Mouse (Mus musculus) thymus, adult 18-20 months (tissue): ENCODE results near the gene Shb.

Experiments used
- DNase-seq, 2 experiments: peaks; one replicate each; pipeline ENCODE4 v3.0.0; 2022; ENCODE audit warnings: mixed read lengths in 2 of 2

Gene Shb

GRCm38 (mm10) chr4:45449012-45449411 lies 83.3 kb downstream of the Shb start:
- DNase-seq: no peak

GRCm38 (mm10) chr4:45448481-45448880 lies 83.8 kb downstream of the Shb start:
- DNase-seq: no peak

- DNase-seq: no peak
Measured at GRCm38 (mm10) chr4:45447196-45447595, 85.1 kb downstream of the Shb start.

GRCm38 (mm10) chr4:45445235-45445634 lies 87.0 kb downstream of the Shb start:
- DNase-seq: no peak

GRCm38 (mm10) chr4:45444813-45445212 lies 87.5 kb downstream of the Shb start:
- no peak for DNase-seq

GRCm38 (mm10) chr4:45443652-45444051 lies 88.6 kb downstream of the Shb start:
- DNase-seq: no peak

- no peak for DNase-seq
Measured at GRCm38 (mm10) chr4:45442237-45442636, 90.0 kb downstream of the Shb start.

GRCm38 (mm10) chr4:45441778-45442177 lies 90.5 kb downstream of the Shb start:
- DNase-seq: no peak

GRCm38 (mm10) chr4:45439281-45439680 lies 93.0 kb downstream of the Shb start:
- no peak for DNase-seq

GRCm38 (mm10) chr4:45437010-45437409 lies 95.3 kb downstream of the Shb start:
- no peak for DNase-seq

- no peak for DNase-seq
Measured at GRCm38 (mm10) chr4:45436383-45436913, 95.8 kb downstream of the Shb start.

GRCm38 (mm10) chr4:45435899-45436298 lies 96.4 kb downstream of the Shb start:
- no peak for DNase-seq

GRCm38 (mm10) chr4:45434681-45435080 lies 97.6 kb downstream of the Shb start:
- no peak for DNase-seq

GRCm38 (mm10) chr4:45434071-45434470 lies 98.2 kb downstream of the Shb start:
- DNase-seq: no peak

- no peak for DNase-seq
Measured at GRCm38 (mm10) chr4:45431806-45432205, 100.5 kb downstream of the Shb start.

GRCm38 (mm10) chr4:45431316-45431715 lies 101.0 kb downstream of the Shb start:
- no peak for DNase-seq

- no peak for DNase-seq
Measured at GRCm38 (mm10) chr4:45429451-45429850, 102.8 kb downstream of the Shb start.

- no peak for DNase-seq
Measured at GRCm38 (mm10) chr4:45426724-45427457, 105.4 kb downstream of the Shb start.

- no peak for DNase-seq
Measured at GRCm38 (mm10) chr4:45423406-45423805, 108.9 kb downstream of the Shb start.

- DNase-seq: no peak
Measured at GRCm38 (mm10) chr4:45422640-45423039, 109.6 kb downstream of the Shb start.

GRCm38 (mm10) chr4:45421519-45422260 lies 110.6 kb downstream of the Shb start:
- DNase-seq: no peak

GRCm38 (mm10) chr4:45420733-45421132 lies 111.5 kb downstream of the Shb start:
- no peak for DNase-seq

GRCm38 (mm10) chr4:45419051-45419450 lies 113.2 kb downstream of the Shb start:
- no peak for DNase-seq
